Mouse (Mus musculus) hindbrain, embryonic 12.5 days (tissue): ENCODE measurements around the gene Itgad. TPM values are rescaled to one million over a fixed set of nuclear protein-coding genes. Genes with fewer than 3 reads are reported as not detected.
"Not testable (repeated sequence)": the region's sequence is repeated elsewhere in the genome, so short reads cannot be mapped to it uniquely, and the experiment has no call there.

Experiments
- ATAC-seq: fragments of 200-750 bp; cut with Nextera tagmentation; 2 replicates; pipeline ENCODE4 v1.8.0; 2017; ENCODE audit warnings: moderate TSS enrichment; ENCODE audit not compliant: low FRiP score
- H3K27ac ChIP-seq: fragments of 300-500 bp; sonication (generic); 2 replicates; pipeline ENCODE4 v1.5.1; 2016; ENCODE audit warnings: mild to moderate bottlenecking
- H3K27me3 ChIP-seq: fragments of 300-500 bp; sonication (generic); 2 replicates; pipeline ENCODE4 v1.6.1; 2016; ENCODE audit warnings: mild to moderate bottlenecking
- H3K36me3 ChIP-seq: fragments of 300-500 bp; sonication (generic); 2 replicates; pipeline ENCODE4 v1.6.1; 2016; ENCODE audit warnings: mild to moderate bottlenecking
- H3K4me1 ChIP-seq: fragments of 300-500 bp; sonication (generic); 2 replicates; pipeline ENCODE4 v1.6.1; 2016
- H3K4me2 ChIP-seq: fragments of 300-500 bp; sonication (generic); replicated peaks from 2 replicates; pipeline ENCODE4 v1.6.1; 2016; ENCODE audit warnings: mild to moderate bottlenecking
- H3K4me3 ChIP-seq: fragments of 300-500 bp; sonication (generic); 2 replicates; pipeline ENCODE4 v1.5.1; 2016; ENCODE audit warnings: mild to moderate bottlenecking
- H3K9ac ChIP-seq: fragments of 300-500 bp; sonication (generic); 2 replicates; pipeline ENCODE4 v1.6.1; 2016; ENCODE audit warnings: mild to moderate bottlenecking, moderate library complexity
- H3K9me3 ChIP-seq: fragments of 300-500 bp; sonication (generic); replicated peaks from 2 replicates; pipeline ENCODE4 v1.6.1; 2016; ENCODE audit warnings: mild to moderate bottlenecking
- WGBS: fragments of 180-500 bp; shearing (Covaris S2); methylation state at CpG from one replicate; pipeline ENCODE4 v1.1.7; 2016; 5-methylcytosine and 5-hydroxymethylcytosine counted together
- polyA plus RNA-seq: library from polyadenylated mRNA; unstranded; fragments of >200 nt; fragmentation: Nextera tagmentation; extraction: Ambion mirVana; gene quantifications from 2 replicates; pipeline ENCODE4 v1.2.1, GENCODE M21; 2016

The Itgad gene
- polyA plus RNA-seq, 1 experiment from 2014 or later, result not detected

GRCm38 (mm10) chr7:128133596-128133995 lies 20.6 kb upstream of the Itgad start:
- Histone ChIP-seq H3K4me1 (no peaks in the 10 kb centered on the region), H3K4me2 (no peak overlapping the region), H3K9me3 (no peaks in the 10 kb centered on the region), H3K27me3 (no peaks in the 10 kb centered on the region), H3K27ac (no peak overlapping the region), H3K36me3 (no peaks in the 10 kb centered on the region), H3K9ac (no peak overlapping the region), H3K4me3 (no peak overlapping the region)
- WGBS, result 89% methylated on average over 2 of the region's 2 CpGs
- ATAC-seq, result no peak

GRCm38 (mm10) chr7:128136927-128137326 lies 17.2 kb upstream of the Itgad start:
- Histone ChIP-seq H3K27ac (no peak overlapping the region), H3K4me1 (no peaks in the 10 kb centered on the region), H3K9ac (no peak overlapping the region), H3K4me2 (no peak overlapping the region), H3K4me3 (no peak overlapping the region), H3K27me3 (no peaks in the 10 kb centered on the region), H3K9me3 (no peaks in the 10 kb centered on the region), H3K36me3 (no peaks in the 10 kb centered on the region)
- ATAC-seq, result no peak
- 52% methylated on average over 4 of the region's 4 CpGs for WGBS

GRCm38 (mm10) chr7:128139611-128140010 lies 14.6 kb upstream of the Itgad start:
- H3K36me3 ChIP-seq, result no peaks in the 10 kb centered on the region
- no peaks in the 10 kb centered on the region for H3K27me3 ChIP-seq
- WGBS, result 93% methylated on average over 6 of the region's 6 CpGs
- H3K4me2 ChIP-seq, result no peak overlapping the region
- H3K27ac ChIP-seq, result no peak overlapping the region
- no peak for ATAC-seq
- no peaks in the 10 kb centered on the region for H3K4me1 ChIP-seq
- H3K9me3 ChIP-seq, result no peaks in the 10 kb centered on the region
- no peak overlapping the region for H3K9ac ChIP-seq
- no peak overlapping the region for H3K4me3 ChIP-seq

GRCm38 (mm10) chr7:128150970-128151369 lies 3.2 kb upstream of the Itgad start:
- H3K36me3 ChIP-seq, result no peaks in the 10 kb centered on the region
- no peak overlapping the region for H3K4me2 ChIP-seq
- H3K27me3 ChIP-seq, result no peaks in the 10 kb centered on the region
- no peak overlapping the region for H3K27ac ChIP-seq
- H3K9ac ChIP-seq, result no peak overlapping the region
- no peaks in the 10 kb centered on the region for H3K9me3 ChIP-seq
- no peak overlapping the region for H3K4me3 ChIP-seq
- no peaks in the 10 kb centered on the region for H3K4me1 ChIP-seq
- WGBS, result 89% methylated on average over 8 of the region's 8 CpGs
- ATAC-seq, result no peak

GRCm38 (mm10) chr7:128154924-128155323 lies 748 bp downstream of the Itgad start:
- 75% methylated on average over 10 of the region's 10 CpGs for WGBS
- H3K36me3 ChIP-seq, result no peaks in the 10 kb centered on the region
- no peak overlapping the region for H3K9ac ChIP-seq
- H3K4me1 ChIP-seq, result no peaks in the 10 kb centered on the region
- H3K27ac ChIP-seq, result no peak overlapping the region
- H3K4me3 ChIP-seq, result no peak overlapping the region
- H3K27me3 ChIP-seq, result no peaks in the 10 kb centered on the region
- no peak overlapping the region for H3K4me2 ChIP-seq
- ATAC-seq, result no peak
- H3K9me3 ChIP-seq, result no peaks in the 10 kb centered on the region

DNA sequence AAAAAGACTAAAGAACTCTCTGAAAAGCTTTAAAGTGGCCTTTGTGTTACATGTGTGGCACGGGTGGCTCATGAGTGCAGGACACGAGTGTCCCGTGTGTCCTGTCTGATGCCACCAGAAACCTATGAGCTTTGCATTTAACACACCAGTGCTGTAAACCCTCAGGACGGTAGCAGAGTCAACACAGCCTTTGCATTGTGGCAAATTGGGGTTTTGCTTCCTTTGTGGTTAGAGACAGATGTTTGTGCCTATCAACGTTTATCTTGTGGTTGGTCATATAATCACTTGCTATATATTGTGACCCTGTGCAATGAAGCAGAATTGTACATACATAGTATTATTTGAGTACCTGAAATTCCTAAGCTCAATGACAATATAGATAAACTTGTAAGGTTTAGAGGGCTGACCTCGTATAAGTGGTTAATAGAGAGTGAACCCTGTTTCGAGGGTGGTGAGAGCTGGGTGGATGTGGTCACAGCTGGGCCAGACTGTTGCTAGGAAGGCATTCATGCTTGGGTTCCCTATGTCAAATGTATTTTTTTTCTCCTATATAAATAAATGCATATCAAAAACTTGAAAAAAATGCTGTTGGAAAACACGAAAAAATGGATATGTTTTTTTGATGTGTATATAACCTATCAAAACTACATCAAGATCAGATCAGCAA lies 4.6 kb downstream of the Itgad start:
- H3K36me3 ChIP-seq, H3K4me3 ChIP-seq, H3K9me3 ChIP-seq, H3K4me2 ChIP-seq, H3K9ac ChIP-seq, H3K27ac ChIP-seq, H3K27me3 ChIP-seq, ATAC-seq, H3K4me1 ChIP-seq: not testable (repeated sequence)
- 83% methylated on average over 8 of the region's 8 CpGs for WGBS

DNA sequence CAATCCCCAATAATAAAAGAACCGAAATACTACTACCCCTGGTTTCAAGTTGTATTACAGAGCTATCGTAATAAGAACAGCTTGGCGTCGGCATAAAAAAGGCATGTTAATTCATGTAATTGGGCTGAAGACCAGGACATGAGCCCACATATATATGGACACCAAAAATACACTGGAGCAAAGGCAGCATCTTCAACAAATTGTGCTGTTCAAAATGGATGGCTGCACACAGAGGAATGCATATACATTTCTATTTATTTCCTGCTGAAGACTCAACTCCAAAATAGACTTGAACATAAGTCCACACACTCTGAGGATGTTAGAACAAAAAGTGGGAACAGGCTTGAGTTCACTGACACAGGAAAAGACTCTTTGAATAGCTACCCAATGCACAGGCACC lies 9.8 kb downstream of the Itgad start:
- no peak for ATAC-seq
- Histone ChIP-seq H3K4me2 (no peak overlapping the region), H3K27ac (no peak overlapping the region), H3K9me3 (no peaks in the 10 kb centered on the region), H3K9ac (no peak overlapping the region), H3K27me3 (no peaks in the 10 kb centered on the region), H3K4me1 (no peaks in the 10 kb centered on the region), H3K36me3 (no peaks in the 10 kb centered on the region), H3K4me3 (no peak overlapping the region)
- WGBS, result 94% methylated on average over 4 of the region's 4 CpGs

DNA sequence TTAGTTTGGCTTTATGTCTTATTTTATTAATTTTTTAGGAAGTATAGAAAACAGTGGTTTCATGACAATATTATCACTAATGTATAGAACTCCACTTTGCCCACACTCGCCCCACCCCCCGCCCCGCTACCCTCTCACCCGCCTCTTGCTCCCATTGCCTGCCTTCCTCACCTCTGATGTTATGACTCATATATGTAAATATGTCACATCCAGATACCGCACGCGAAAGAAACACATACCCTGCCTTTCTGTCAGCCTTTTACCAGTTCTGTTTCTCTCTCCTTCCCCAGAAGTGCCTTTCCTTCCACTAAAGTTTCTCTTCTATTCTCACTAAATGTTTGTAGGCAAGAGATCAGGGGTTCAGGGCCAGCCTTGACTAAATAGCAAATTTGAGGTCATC lies 12.2 kb downstream of the Itgad start:
- H3K27ac ChIP-seq, result no peak overlapping the region
- H3K4me1 ChIP-seq, result no peaks in the 10 kb centered on the region
- WGBS, result 92% methylated on average over 7 of the region's 7 CpGs
- H3K9ac ChIP-seq, result no peak overlapping the region
- H3K4me3 ChIP-seq, result no peak overlapping the region
- no peaks in the 10 kb centered on the region for H3K36me3 ChIP-seq
- ATAC-seq, result no peak
- H3K9me3 ChIP-seq, result no peaks in the 10 kb centered on the region
- no peaks in the 10 kb centered on the region for H3K27me3 ChIP-seq
- H3K4me2 ChIP-seq, result no peak overlapping the region

GRCm38 (mm10) chr7:128169996-128170395 lies 15.8 kb downstream of the Itgad start:
- Histone ChIP-seq H3K36me3 (no peaks in the 10 kb centered on the region), H3K4me1 (no peaks in the 10 kb centered on the region), H3K27me3 (no peaks in the 10 kb centered on the region), H3K4me2 (no peak overlapping the region), H3K9ac (no peak overlapping the region), H3K27ac (no peak overlapping the region), H3K4me3 (no peak overlapping the region), H3K9me3 (no peaks in the 10 kb centered on the region)
- no peak for ATAC-seq
- 67% methylated on average over 3 of the region's 3 CpGs for WGBS

DNA sequence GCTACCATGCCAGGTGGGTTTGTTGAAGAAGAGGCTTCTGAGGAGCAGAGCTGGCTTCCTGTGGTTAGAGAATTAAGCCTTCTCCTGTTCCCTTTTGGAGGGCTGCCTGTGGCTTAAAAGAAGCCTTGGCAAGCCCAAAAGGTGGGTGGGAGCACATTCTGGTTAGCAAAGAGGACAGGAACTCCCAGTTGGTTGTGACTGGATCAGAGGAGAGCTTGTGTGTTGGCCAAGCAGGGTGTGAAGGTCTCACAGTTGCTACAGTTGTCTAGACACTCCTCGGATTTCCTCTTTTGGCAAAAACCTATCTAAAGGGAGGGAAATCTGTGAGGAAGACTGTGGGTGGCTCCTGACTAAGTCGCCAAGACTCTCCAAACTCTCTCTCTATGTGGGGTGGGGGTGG lies 24.2 kb downstream of the Itgad start:
- H3K4me2 ChIP-seq, result no peak overlapping the region
- ATAC-seq, result no peak
- H3K36me3 ChIP-seq, result no peaks in the 10 kb centered on the region
- H3K27ac ChIP-seq, result no peak overlapping the region
- H3K9ac ChIP-seq, result no peak overlapping the region
- H3K27me3 ChIP-seq, result no peaks in the 10 kb centered on the region
- no peak overlapping the region for H3K4me3 ChIP-seq
- no peaks in the 10 kb centered on the region for H3K4me1 ChIP-seq
- H3K9me3 ChIP-seq, result no peaks in the 10 kb centered on the region
- 78% methylated on average over 2 of the region's 2 CpGs for WGBS

- 87% methylated on average over 7 of the region's 7 CpGs for WGBS
- Histone ChIP-seq H3K36me3 (no peaks in the 10 kb centered on the region), H3K4me3 (no peak overlapping the region), H3K27ac (no peak overlapping the region), H3K27me3 (no peaks in the 10 kb centered on the region), H3K9ac (no peak overlapping the region), H3K9me3 (no peaks in the 10 kb centered on the region), H3K4me1 (no peaks in the 10 kb centered on the region), H3K4me2 (no peak overlapping the region)
- ATAC-seq, result no peak
Observed at GRCm38 (mm10) chr7:128180126-128180525, 25.9 kb downstream of the Itgad start.

- H3K27ac ChIP-seq, result no peak overlapping the region
- no peak overlapping the region for H3K4me2 ChIP-seq
- H3K27me3 ChIP-seq, result no peaks in the 10 kb centered on the region
- WGBS, result 78% methylated on average over 6 of the region's 6 CpGs
- no peak overlapping the region for H3K9ac ChIP-seq
- H3K4me1 ChIP-seq, result no peaks in the 10 kb centered on the region
- H3K36me3 ChIP-seq, result no peaks in the 10 kb centered on the region
- H3K4me3 ChIP-seq, result no peak overlapping the region
- H3K9me3 ChIP-seq, result no peaks in the 10 kb centered on the region
- ATAC-seq, result no peak
Observed at GRCm38 (mm10) chr7:128180546-128180945, 26.4 kb downstream of the Itgad start.

- no peak overlapping the region for H3K27ac ChIP-seq
- H3K4me1 ChIP-seq, result no peaks in the 10 kb centered on the region
- no peak overlapping the region for H3K4me3 ChIP-seq
- ATAC-seq, result no peak
- H3K4me2 ChIP-seq, result no peak overlapping the region
- H3K27me3 ChIP-seq, result no peaks in the 10 kb centered on the region
- no peaks in the 10 kb centered on the region for H3K9me3 ChIP-seq
- H3K9ac ChIP-seq, result no peak overlapping the region
- H3K36me3 ChIP-seq, result no peaks in the 10 kb centered on the region
- WGBS, result 91% methylated on average over 10 of the region's 10 CpGs
Observed at GRCm38 (mm10) chr7:128181691-128182090, 27.5 kb downstream of the Itgad start.
